Mouse (Mus musculus): ENCODE data around the gene Klhl21. TPM values are rescaled to one million over a fixed set of nuclear protein-coding genes. Genes with fewer than 3 reads are reported as not detected.
A peak's percentile ranks its signal among the peaks of the same experiment; 100 is the strongest.

Gene Klhl21
- polyA plus RNA-seq (2016; fragmentation: Nextera tagmentation; extraction: Ambion mirVana): 8.1 and 8.3 TPM in 2 replicates

DNA sequence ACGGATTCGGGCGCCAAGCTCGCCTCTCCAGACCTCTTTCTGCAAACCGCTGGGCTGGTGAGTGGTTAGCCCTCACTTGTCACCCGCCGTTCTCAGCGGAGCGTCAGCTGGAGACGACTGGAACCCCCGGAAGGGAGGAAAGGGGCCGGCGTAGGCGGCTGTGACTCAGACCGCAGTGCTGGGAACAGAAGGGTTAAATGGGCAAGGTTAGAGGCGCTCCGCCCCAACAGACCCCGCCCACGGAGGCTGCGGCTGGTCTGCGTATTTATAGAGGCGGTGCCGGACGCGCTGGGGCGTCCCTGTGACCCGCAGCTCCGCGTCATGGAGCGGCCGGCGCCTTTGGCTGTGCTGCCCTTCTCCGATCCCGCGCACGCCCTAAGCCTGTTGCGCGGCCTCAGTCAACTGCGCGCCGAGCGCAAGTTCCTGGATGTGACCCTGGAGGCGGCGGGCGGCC, at the start of gene Klhl21:
Gene Klhl21 (plus strand): TSS at position 182 of the 454 bp plus-strand sequence.
- Histone ChIP-seq H3K27ac (peak within 1 kb of the TSS; percentile 88), H3K4me3 (peak within 1 kb of the TSS; percentile 89), H3K27me3 (ENCODE audit: poor library complexity, severe bottlenecking) (peaks cover 33% of the 10 kb centered on the region), H3K36me3 (replicated peaks) (peaks cover 21% of the 10 kb centered on the region), H3K4me1 (peaks cover 64% of the 10 kb centered on the region), H3K9me3 (no peaks in the 10 kb centered on the region)
- WGBS: 0% methylated on average over 45 of the region's 45 CpGs
- peak; percentile 92 for DNase-seq (ENCODE audit: extremely low spot score, low spot score)

- DNase-seq (ENCODE audit: extremely low spot score, low spot score): no peak
- no peaks in the 10 kb centered on the region for H3K27me3 ChIP-seq (ENCODE audit: poor library complexity, severe bottlenecking)
- 0 out of 2 replicates have a peak overlapping the region, but pooled peaks have one; percentile 17 for H3K27ac ChIP-seq
These were observed 48.6 kb upstream of the Klhl21 start for GRCm38 (mm10) chr4:151959849-151960512.

DNA sequence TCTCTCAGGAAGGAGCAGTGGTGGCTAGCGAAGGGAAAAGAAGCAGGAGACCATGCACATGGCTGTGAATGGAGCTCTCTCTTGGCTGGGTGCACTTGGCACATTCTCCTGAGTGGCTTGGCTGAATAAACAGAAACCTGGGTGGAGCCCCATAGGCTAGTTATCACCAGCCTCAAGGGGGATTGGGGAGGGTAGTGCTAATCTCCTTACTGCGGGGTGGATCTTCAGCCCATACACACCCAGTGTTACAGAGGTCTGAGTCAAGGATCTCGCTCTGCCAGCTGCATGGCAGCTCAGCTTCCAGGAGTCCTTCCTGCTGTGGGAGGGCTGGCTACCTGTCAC, 48.1 kb upstream of the Klhl21 start:
- H3K27me3 ChIP-seq (ENCODE audit: poor library complexity, severe bottlenecking): no peaks in the 10 kb centered on the region
- peaks cover 92% of the 10 kb centered on the region for H3K36me3 ChIP-seq (replicated peaks)
- 0 out of 2 replicates have a peak overlapping the region, but pooled peaks have one; percentile 17 for H3K27ac ChIP-seq
- no peak overlapping the region for H3K4me3 ChIP-seq
- no peaks in the 10 kb centered on the region for H3K9me3 ChIP-seq
- WGBS: 81% methylated on average over 3 of the region's 3 CpGs
- DNase-seq (ENCODE audit: extremely low spot score, low spot score): no peak
- H3K4me1 ChIP-seq: no peaks in the 10 kb centered on the region

More at GRCm38 (mm10) chr4:151959849-151960512, 48.6 kb upstream of the Klhl21 start:
- no peak overlapping the region for H3K4me3 ChIP-seq
- peaks cover 93% of the 10 kb centered on the region for H3K36me3 ChIP-seq (replicated peaks)
- WGBS: 92% methylated on average over 11 of the region's 11 CpGs
- H3K4me1 ChIP-seq: no peaks in the 10 kb centered on the region
- H3K9me3 ChIP-seq: no peaks in the 10 kb centered on the region

DNA sequence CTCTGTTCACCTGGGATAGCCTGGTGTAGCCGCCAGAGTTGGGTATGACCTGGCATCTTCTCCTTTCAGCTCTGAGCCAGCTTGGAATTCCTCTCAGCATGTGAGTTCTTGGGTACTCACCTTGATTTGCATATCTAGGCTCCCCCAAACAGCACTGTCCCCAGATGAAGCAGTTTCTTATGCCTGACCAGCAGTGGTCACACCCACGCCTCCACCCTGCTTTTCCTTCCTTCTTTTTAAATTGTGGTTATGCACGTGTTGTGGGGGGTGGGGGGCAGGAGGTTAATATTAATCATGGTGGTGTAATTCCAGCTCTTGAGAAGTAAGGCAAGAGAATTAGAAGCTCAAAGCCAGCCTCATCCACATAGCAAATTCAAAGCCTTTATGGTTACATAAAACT, 45.8 kb upstream of the Klhl21 start:
- no peak for DNase-seq (ENCODE audit: extremely low spot score, low spot score)
- 93% methylated on average over 3 of the region's 3 CpGs for WGBS
- H3K27me3 ChIP-seq (ENCODE audit: poor library complexity, severe bottlenecking): no peaks in the 10 kb centered on the region
- H3K9me3 ChIP-seq: no peaks in the 10 kb centered on the region
- no peak overlapping the region for H3K4me3 ChIP-seq
- no peak overlapping the region for H3K27ac ChIP-seq
- peaks cover 86% of the 10 kb centered on the region for H3K36me3 ChIP-seq (replicated peaks)
- H3K4me1 ChIP-seq: no peaks in the 10 kb centered on the region

- H3K36me3 ChIP-seq (replicated peaks): peaks cover 87% of the 10 kb centered on the region
- H3K4me1 ChIP-seq: no peaks in the 10 kb centered on the region
- DNase-seq (ENCODE audit: extremely low spot score, low spot score): no peak
- H3K4me3 ChIP-seq: no peak overlapping the region
- no peaks in the 10 kb centered on the region for H3K27me3 ChIP-seq (ENCODE audit: poor library complexity, severe bottlenecking)
- 95% methylated on average over 26 of the region's 26 CpGs for WGBS
- no peaks in the 10 kb centered on the region for H3K9me3 ChIP-seq
- no peak overlapping the region for H3K27ac ChIP-seq
These were observed 40.2 kb upstream of the Klhl21 start for GRCm38 (mm10) chr4:151968204-151968921.

DNA sequence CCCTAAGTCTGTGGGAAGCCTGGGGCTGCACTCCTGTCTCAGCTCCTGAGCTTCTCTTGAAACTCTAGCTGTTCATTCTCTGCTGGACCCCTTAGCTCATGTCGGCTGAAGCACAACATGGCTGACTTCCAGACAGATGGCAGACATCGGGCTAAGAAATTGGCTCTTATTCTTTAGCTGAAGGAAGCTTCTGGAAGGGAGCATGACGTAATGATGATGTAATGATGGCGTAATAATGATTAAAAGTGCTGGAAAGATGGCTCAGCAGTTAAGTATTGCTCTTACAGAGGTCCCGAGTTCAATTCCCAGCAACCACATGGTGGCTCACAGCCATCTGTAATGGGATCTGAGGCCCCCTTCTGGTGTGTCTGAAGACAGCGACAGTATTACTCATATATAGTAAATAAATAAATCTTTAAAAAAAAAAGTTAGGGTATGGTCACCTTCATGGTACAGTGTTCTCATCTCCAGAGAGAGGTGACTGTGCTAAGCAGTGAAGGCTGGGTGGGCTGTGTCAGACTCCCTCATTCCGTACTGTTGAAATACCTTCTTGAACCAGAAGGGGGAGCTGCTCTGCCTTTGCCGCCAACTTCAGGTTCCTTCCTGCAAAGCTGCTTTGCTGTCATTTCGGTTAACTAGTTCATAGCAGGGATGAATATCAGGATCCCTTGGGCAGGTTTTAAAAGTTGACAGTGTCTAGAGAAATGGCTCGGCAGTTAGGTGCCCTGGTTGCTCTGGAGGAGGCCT, 36.2 kb upstream of the Klhl21 start:
- H3K4me3 ChIP-seq: no peak overlapping the region
- DNase-seq (ENCODE audit: extremely low spot score, low spot score): no peak
- H3K9me3 ChIP-seq: no peaks in the 10 kb centered on the region
- no peaks in the 10 kb centered on the region for H3K27me3 ChIP-seq (ENCODE audit: poor library complexity, severe bottlenecking)
- H3K36me3 ChIP-seq (replicated peaks): peaks cover 96% of the 10 kb centered on the region
- no peak overlapping the region for H3K27ac ChIP-seq
- WGBS: 73% methylated on average over 10 of the region's 10 CpGs
- H3K4me1 ChIP-seq: no peaks in the 10 kb centered on the region

DNA sequence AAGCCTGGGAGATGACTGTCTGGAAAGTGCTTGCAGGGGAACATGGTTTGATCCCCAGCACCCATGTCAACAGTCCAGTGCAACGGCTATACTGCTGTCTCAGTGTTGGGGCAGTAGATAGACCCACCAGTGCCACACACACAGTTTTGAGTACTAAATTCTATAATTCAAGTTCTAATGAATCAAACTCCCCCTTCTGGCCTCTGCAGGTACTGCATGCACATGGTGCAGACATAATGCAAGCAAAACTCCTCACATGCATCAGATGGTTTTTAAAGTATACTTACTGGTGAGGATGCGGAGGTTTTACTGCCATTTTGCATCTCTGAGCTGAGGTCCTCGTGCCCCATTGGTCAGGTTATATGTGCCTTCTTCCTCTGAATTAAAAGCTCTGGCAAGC, 33.2 kb upstream of the Klhl21 start:
- Histone ChIP-seq H3K36me3 (replicated peaks) (peaks cover 97% of the 10 kb centered on the region), H3K4me1 (no peaks in the 10 kb centered on the region), H3K27me3 (ENCODE audit: poor library complexity, severe bottlenecking) (no peaks in the 10 kb centered on the region), H3K9me3 (no peaks in the 10 kb centered on the region), H3K27ac (no peak overlapping the region), H3K4me3 (no peak overlapping the region)
- no peak for DNase-seq (ENCODE audit: extremely low spot score, low spot score)
- 91% methylated on average over 3 of the region's 3 CpGs for WGBS

DNA sequence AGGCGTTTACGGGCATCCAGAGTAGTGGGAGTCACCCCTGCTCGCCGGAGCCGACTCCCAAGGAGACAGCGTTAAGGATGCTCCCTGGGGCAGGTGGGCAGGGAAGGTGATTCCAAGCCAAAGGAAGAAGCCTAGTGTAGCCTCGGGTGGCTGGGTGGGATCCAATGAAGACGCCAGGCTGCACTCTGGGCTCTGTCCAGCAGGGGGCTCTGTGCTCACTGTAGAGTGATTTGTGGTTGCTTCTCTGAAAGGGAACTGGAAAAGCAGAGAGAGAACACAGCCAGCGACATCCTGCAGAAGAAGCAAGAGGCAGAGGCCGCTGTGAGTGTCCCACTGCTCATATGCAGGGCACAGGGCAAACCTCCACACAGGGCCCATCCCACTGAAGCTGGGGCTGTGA, 30.9 kb upstream of the Klhl21 start:
- Histone ChIP-seq H3K27ac (no peak overlapping the region), H3K27me3 (ENCODE audit: poor library complexity, severe bottlenecking) (no peaks in the 10 kb centered on the region), H3K36me3 (replicated peaks) (peaks cover 98% of the 10 kb centered on the region), H3K4me1 (peaks cover under 1% of the 10 kb centered on the region), H3K9me3 (no peaks in the 10 kb centered on the region), H3K4me3 (no peak overlapping the region)
- WGBS: 52% methylated on average over 10 of the region's 10 CpGs
- peak; percentile 79 for DNase-seq (ENCODE audit: extremely low spot score, low spot score)

- H3K36me3 ChIP-seq (replicated peaks): peaks cover 98% of the 10 kb centered on the region
- H3K4me3 ChIP-seq: no peak overlapping the region
- 80% methylated on average over 8 of the region's 8 CpGs for WGBS
- H3K27me3 ChIP-seq (ENCODE audit: poor library complexity, severe bottlenecking): no peaks in the 10 kb centered on the region
- no peak overlapping the region for H3K27ac ChIP-seq
- DNase-seq (ENCODE audit: extremely low spot score, low spot score): no peak
- H3K4me1 ChIP-seq: peaks cover 17% of the 10 kb centered on the region
- H3K9me3 ChIP-seq: no peaks in the 10 kb centered on the region
These were observed 27.9 kb upstream of the Klhl21 start for GRCm38 (mm10) chr4:151980699-151981098.

DNA sequence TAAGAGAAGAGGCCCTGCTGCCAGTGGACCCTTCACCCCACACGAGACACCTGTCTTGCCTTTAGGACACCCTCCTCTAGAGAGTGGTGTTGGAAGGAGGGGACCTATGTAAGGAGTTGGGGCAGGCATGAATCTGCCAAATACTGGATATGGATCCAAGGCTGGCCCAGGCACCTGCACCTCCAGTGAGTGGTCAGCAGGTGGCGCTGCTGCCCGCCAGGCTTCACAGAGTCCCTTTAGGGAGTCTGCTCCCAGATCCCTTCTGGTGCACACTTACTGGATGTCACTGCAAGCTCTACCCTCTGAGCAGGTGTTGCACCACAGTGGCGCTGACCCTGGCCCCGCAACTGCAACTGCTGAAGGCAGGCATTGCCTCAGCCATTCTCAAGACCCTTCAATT, 27.2 kb upstream of the Klhl21 start:
- WGBS: 16% methylated on average over 5 of the region's 5 CpGs
- peaks cover 24% of the 10 kb centered on the region for H3K4me1 ChIP-seq
- no peaks in the 10 kb centered on the region for H3K9me3 ChIP-seq
- DNase-seq (ENCODE audit: extremely low spot score, low spot score): peak; percentile 78
- H3K36me3 ChIP-seq (replicated peaks): peaks cover 95% of the 10 kb centered on the region
- no peaks in the 10 kb centered on the region for H3K27me3 ChIP-seq (ENCODE audit: poor library complexity, severe bottlenecking)
- no peak overlapping the region for H3K4me3 ChIP-seq
- H3K27ac ChIP-seq: no peak overlapping the region

GRCm38 (mm10) chr4:151983043-151983442, 25.6 kb upstream of the Klhl21 start:
- 65% methylated on average over 17 of the region's 17 CpGs for WGBS
- DNase-seq (ENCODE audit: extremely low spot score, low spot score): no peak
- H3K27me3 ChIP-seq (ENCODE audit: poor library complexity, severe bottlenecking): no peaks in the 10 kb centered on the region
- peaks cover 78% of the 10 kb centered on the region for H3K36me3 ChIP-seq (replicated peaks)
- no peak overlapping the region for H3K4me3 ChIP-seq
- H3K9me3 ChIP-seq: no peaks in the 10 kb centered on the region
- peak overlapping the region; percentile 2; the same call in 1 of the 2 replicates for H3K27ac ChIP-seq
- peaks cover 41% of the 10 kb centered on the region for H3K4me1 ChIP-seq

GRCm38 (mm10) chr4:151983560-151983959, 25.0 kb upstream of the Klhl21 start:
- H3K36me3 ChIP-seq (replicated peaks): peaks cover 75% of the 10 kb centered on the region
- H3K4me1 ChIP-seq: peaks cover 46% of the 10 kb centered on the region
- DNase-seq (ENCODE audit: extremely low spot score, low spot score): no peak
- H3K27ac ChIP-seq: peak overlapping the region; percentile 2; the same call in 1 of the 2 replicates
- WGBS: 25% methylated on average over 9 of the region's 9 CpGs
- H3K9me3 ChIP-seq: no peaks in the 10 kb centered on the region
- no peak overlapping the region for H3K4me3 ChIP-seq
- no peaks in the 10 kb centered on the region for H3K27me3 ChIP-seq (ENCODE audit: poor library complexity, severe bottlenecking)

Data from forebrain, embryonic 10.5 days (tissue).